ENCODE assay signal across 24 mouse cellular contexts in genomic region chr16:23370724-23371123, GRCm38 (mm10). TPM values are rescaled to one million over a fixed set of nuclear protein-coding genes. Genes with fewer than 3 reads are reported as not detected.
DNase-seq lines count a peak whose midpoint lies in the region; ATAC-seq and TF ChIP-seq lines count a peak whose summit lies in the region.
"Had no signal": no experiment of that assay in that cellular context is flagged by ENCODE, and none has a peak within 500 bp of the region (broad histone marks: within the 10 kb centered on the region; RNA-seq: fewer than 3 reads in every experiment).

No protein-coding gene starts in this region.

- intact Hi-C loops in left cerebral cortex, adult 2 months (cut with DNase I): no loop called here

- no peaks in the 10 kb centered on the region for H3K4me1 ChIP-seq in lung, embryonic 14.5 days (ENCODE audit: insufficient read depth)
- H3K4me1 ChIP-seq in lung, adult 2 months (ENCODE audit: control insufficient read depth, insufficient read depth, low read length): peaks cover 14% of the 10 kb centered on the region
- H3K4me1 ChIP-seq in heart, embryonic 12.5 days (replicated peaks): no peaks in the 10 kb centered on the region
- H3K4me1 ChIP-seq: embryonic facial prominence, embryonic 10.5 days; embryonic facial prominence, embryonic 12.5 days had no signal

- no peaks in the 10 kb centered on the region for H3K9me3 ChIP-seq in lung, embryonic 14.5 days (ENCODE audit: low read depth, low read length)
- H3K9me3 ChIP-seq in heart, embryonic 12.5 days (replicated peaks): no peaks in the 10 kb centered on the region
- H3K9me3 ChIP-seq: embryonic facial prominence, embryonic 10.5 days; embryonic facial prominence, embryonic 12.5 days had no signal

- TF ChIP-seq CTCF in lung, embryonic 14.5 days (IDR thresholded peaks at IDR 0.05; ENCODE audit: low read depth): no peak
- TF ChIP-seq CTCF in lung, adult 2 months (IDR thresholded peaks at IDR 0.05; ENCODE audit: insufficient read depth, low read length): no peak
- no peak for TF ChIP-seq CTCF in left cerebral cortex, adult 2 months (IDR thresholded peaks at IDR 0.05)

- H3K9ac ChIP-seq in lung, embryonic 14.5 days: no peak overlapping the region
- H3K9ac ChIP-seq in heart, embryonic 12.5 days: no peak overlapping the region
- H3K9ac ChIP-seq: embryonic facial prominence, embryonic 12.5 days had no signal

- ATAC-seq in lung, embryonic 14.5 days (ENCODE audit: insufficient read depth): no peak
- ATAC-seq in heart, embryonic 12.5 days (ENCODE audit: insufficient number of reproducible peaks, low FRiP score): no peak
- ATAC-seq: activated CD4-positive, CD25-positive, alpha-beta regulatory T cell, adult 4 months; CD4-positive, CD25-positive, alpha-beta regulatory T cell, adult 4 months; forebrain, embryonic 14.5 days; forebrain, embryonic 16.5 days; Patski had no signal

- TF ChIP-seq POLR2A in lung, adult 2 months (IDR thresholded peaks at IDR 0.05; ENCODE audit: borderline replicate concordance, extremely low read depth, low read depth, low read length): no peak

- no peak overlapping the region for H3K27ac ChIP-seq in lung, embryonic 14.5 days (ENCODE audit: low read depth)
- H3K27ac ChIP-seq in heart, embryonic 12.5 days (ENCODE audit: poor library complexity, severe bottlenecking): no peak overlapping the region
- H3K27ac ChIP-seq in left cerebral cortex, adult 2 months: no peak overlapping the region
- H3K27ac ChIP-seq: embryonic facial prominence, embryonic 10.5 days; embryonic facial prominence, embryonic 12.5 days had no signal

- no peaks in the 10 kb centered on the region for H3K36me3 ChIP-seq in lung, embryonic 14.5 days (ENCODE audit: insufficient read depth)
- H3K36me3 ChIP-seq in heart, embryonic 12.5 days: no peaks in the 10 kb centered on the region
- H3K36me3 ChIP-seq: embryonic facial prominence, embryonic 10.5 days; embryonic facial prominence, embryonic 12.5 days; G1E had no signal

- H3K4me2 ChIP-seq in lung, embryonic 14.5 days: no peak overlapping the region
- H3K4me2 ChIP-seq in heart, embryonic 12.5 days: no peak overlapping the region
- H3K4me2 ChIP-seq: embryonic facial prominence, embryonic 12.5 days had no signal

- DNase-seq in lung, embryonic 14.5 days: peak; percentile 21
- DNase-seq in lung, adult 2 months: no peak
- DNase-seq in lung, postnatal 14 days: peak; percentile 21
- DNase-seq in lung, postnatal 36 days: peak; percentile 41
- no peak for DNase-seq in left cerebral cortex, adult 2 months (ENCODE audit: extremely low spot score in 1 of 2, low spot score in 2 of 2)
- DNase-seq: adrenal gland, adult 8-10 months; adrenal gland, postnatal 14 days; adrenal gland, postnatal 36 days; B cell, adult 2 months; cerebellum, adult 11-12 months; cerebellum, adult 2 months; cerebellum, postnatal 10 days; cerebellum, postnatal 25 days had no signal

- no peaks in the 10 kb centered on the region for H3K27me3 ChIP-seq in lung, embryonic 14.5 days (ENCODE audit: insufficient read depth, low read length)
- H3K27me3 ChIP-seq in heart, embryonic 12.5 days (replicated peaks): no peaks in the 10 kb centered on the region
- H3K27me3 ChIP-seq: CH12.LX; embryonic facial prominence, embryonic 12.5 days; Patski had no signal

- no peak overlapping the region for H3K4me3 ChIP-seq in lung, embryonic 14.5 days (ENCODE audit: low read depth, low read length)
- H3K4me3 ChIP-seq in lung, adult 2 months (replicated peaks; ENCODE audit: extremely low read depth, low read depth, low read length): no peak overlapping the region
- no peak overlapping the region for H3K4me3 ChIP-seq in heart, embryonic 12.5 days
- no peak overlapping the region for H3K4me3 ChIP-seq in left cerebral cortex, adult 2 months
- H3K4me3 ChIP-seq: embryonic facial prominence, embryonic 10.5 days; embryonic facial prominence, embryonic 12.5 days had no signal

- WGBS in lung, embryonic 14.5 days: 71% methylated on average over 7 of the region's 7 CpGs
- WGBS in lung, adult 2 months: 74% methylated on average over 7 of the region's 7 CpGs
- WGBS in heart, embryonic 12.5 days: 79% methylated on average over 7 of the region's 7 CpGs

RNA-seq across cellular contexts. Expression of gene Rtp1, which starts 58.2 kb away (rescaled TPM):
- polyA plus RNA-seq in lung, embryonic 14.5 days (2014; fragmentation: Nextera tagmentation; extraction: Ambion mirVana): not detected in 2 replicates
- not detected in 2 replicates for polyA plus RNA-seq in lung, adult 2 months (2012; rRNA removed)
- polyA plus RNA-seq in heart, embryonic 12.5 days (2016; fragmentation: Nextera tagmentation; extraction: Ambion mirVana): not detected in 2 replicates
- under 1 TPM; 0.14 to 0.70 TPM for total RNA-seq in left cerebral cortex, adult 2 months (2021)
- total RNA-seq: adrenal gland, adult 18-20 months; adrenal gland, adult 8-10 months; adrenal gland, postnatal 14 days; adrenal gland, postnatal 36 days; CH12.LX had no signal
- polyA plus RNA-seq: activated CD4-positive, CD25-positive, alpha-beta regulatory T cell, adult 4 months; CD4-positive, CD25-positive, alpha-beta regulatory T cell, adult 4 months; embryonic facial prominence, embryonic 10.5 days; forebrain, embryonic 16.5 days; G1E; Patski had no signal

Comparison
In these comparisons a context has a peak if more than half of its experiments do, and no peak if none do; other contexts are left out.
1. DNase-seq: peak in lung, embryonic 14.5 days (single experiment), lung, postnatal 14 days (single experiment) and lung, postnatal 36 days (single experiment); none in lung, adult 2 months (single experiment) and left cerebral cortex, adult 2 months (0 of 2).